8 mouse cellular contexts compared by ENCODE assay signal in genomic region chr6:136550596-136551304, GRCm38 (mm10). TPM values are rescaled to one million over a fixed set of nuclear protein-coding genes. Genes with fewer than 3 reads are reported as not detected.
DNase-seq lines count a peak whose midpoint lies in the region; TF ChIP-seq lines count a peak whose summit lies in the region.

No protein-coding gene starts in this region.

- peak overlapping the region in 1 of 2 experiments; percentile 43; a peak in 2 of 4 replicates for H3K4me3 ChIP-seq in ES-E14 (ENCODE audit: insufficient read depth in 1 of 2, low read depth in 1 of 2, low read length in 2 of 2, poor library complexity in 1 of 2, severe bottlenecking in 1 of 2)
- H3K4me3 ChIP-seq in forebrain, embryonic 10.5 days, result no peak overlapping the region
- no peak overlapping the region for H3K4me3 ChIP-seq in limb, embryonic 10.5 days
- H3K4me3 ChIP-seq in myocyte, result no peak overlapping the region

- H3K9ac ChIP-seq in ES-E14 (ENCODE audit: insufficient read depth, low read depth, low read length, poor library complexity, severe bottlenecking), result no peak overlapping the region

- H3K36me3 ChIP-seq in ES-E14 (ENCODE audit: control insufficient read depth, insufficient read depth, low read length, poor library complexity, severe bottlenecking) (no peaks in the 10 kb centered on the region), myocyte (ENCODE audit: control insufficient read depth, insufficient read depth) (no peaks in the 10 kb centered on the region)
- H3K36me3 ChIP-seq in forebrain, embryonic 10.5 days (replicated peaks), result no peaks in the 10 kb centered on the region
- H3K36me3 ChIP-seq in limb, embryonic 10.5 days, result peaks cover 3% of the 10 kb centered on the region; the same call in 1 of the 2 replicates

- no peaks in the 10 kb centered on the region for H3K9me3 ChIP-seq in ES-E14 (ENCODE audit: control insufficient read depth, insufficient read depth, low read depth, low read length)
- no peaks in the 10 kb centered on the region for H3K9me3 ChIP-seq in forebrain, embryonic 10.5 days
- no peaks in the 10 kb centered on the region for H3K9me3 ChIP-seq in limb, embryonic 10.5 days (replicated peaks)

- in situ Hi-C loops in ES-E14 (cut with MboI; ENCODE audit: low sequenced_read_pairs in 2 of 2, unreplicated experiment in 2 of 2), result loop anchor here in 1 of 2 experiments (10.0 kb wide), 1 partner anchor 126 kb away; no protein-coding TSS in a partner anchor

- WGBS in forebrain, embryonic 10.5 days, result 85% methylated on average over 7 of the region's 7 CpGs
- 85% methylated on average over 7 of the region's 7 CpGs for WGBS in limb, embryonic 10.5 days

- no peak overlapping the region for H3K27ac ChIP-seq in ES-E14 (ENCODE audit: insufficient read depth, low read depth, low read length, poor library complexity, severe bottlenecking)
- peak overlapping the region; percentile 17; the same call in 1 of the 2 replicates for H3K27ac ChIP-seq in forebrain, embryonic 10.5 days
- H3K27ac ChIP-seq in limb, embryonic 10.5 days, result peak overlapping the region; percentile 1; the same call in 1 of the 2 replicates

- H3K4me1 ChIP-seq in ES-E14 (ENCODE audit: control insufficient read depth in 2 of 2, insufficient read depth in 2 of 2, low read length in 2 of 2, poor library complexity in 1 of 2), result peaks cover 2 to 22% of the 10 kb centered on the region in 2 experiments; a peak in 3 of 4 replicates
- peaks cover 54% of the 10 kb centered on the region for H3K4me1 ChIP-seq in forebrain, embryonic 10.5 days
- H3K4me1 ChIP-seq in limb, embryonic 10.5 days, result peaks cover 6% of the 10 kb centered on the region

- intact Hi-C loops in heart, postnatal 25 days (cut with DNase I), result loop anchor here (1.0 kb wide), 1 partner anchor 31 kb away; no protein-coding TSS in a partner anchor

- H3K79me2 ChIP-seq in myocyte (ENCODE audit: control insufficient read depth, insufficient read depth), result peaks cover 91% of the 10 kb centered on the region

- DNase-seq in heart, adult 11 months, result peak; percentile 96
- no peak for DNase-seq in heart, postnatal 25 days (ENCODE audit: low spot score)
- no peak for DNase-seq in ES-E14 (ENCODE audit: low read depth, low spot score)
- DNase-seq in forebrain, embryonic 10.5 days (ENCODE audit: extremely low spot score, low spot score), result no peak
- DNase-seq in limb, embryonic 10.5 days (ENCODE audit: low spot score), result no peak
- DNase-seq in layer of hippocampus, postnatal 14 days (ENCODE audit: low spot score in 2 of 2), result no peak
- no peak for DNase-seq in layer of hippocampus, postnatal 25 days (ENCODE audit: extremely low spot score in 1 of 2, low spot score in 1 of 2)

- H3K27me3 ChIP-seq in forebrain, embryonic 10.5 days (ENCODE audit: poor library complexity, severe bottlenecking), result no peaks in the 10 kb centered on the region
- no peaks in the 10 kb centered on the region for H3K27me3 ChIP-seq in limb, embryonic 10.5 days (ENCODE audit: low read depth, poor library complexity, severe bottlenecking)
- no peaks in the 10 kb centered on the region for H3K27me3 ChIP-seq in myocyte (ENCODE audit: control insufficient read depth, insufficient read depth, insufficient read length)

- no peak overlapping the region for H3ac ChIP-seq in myocyte (ENCODE audit: control insufficient read depth, insufficient read length)

- peak overlapping the region; percentile 41 for H3K4me2 ChIP-seq in myocyte (ENCODE audit: low read depth)

- TF ChIP-seq POLR2A in myocyte (IDR thresholded peaks at IDR 0.05; ENCODE audit: insufficient read length, low read depth), result no peak

TF ChIP-seq in ES-E14, 5 proteins besides CTCF, POLR2A, EP300 and RAD21:
- no peak for TF ChIP-seq CHD2 (IDR thresholded peaks at IDR 0.05; ENCODE audit: low read depth, low read length)
- TF ChIP-seq ZNF384 (IDR thresholded peaks at IDR 0.05; ENCODE audit: low read depth, low read length), result peak; percentile 59; the same call in 1 of the 2 replicates
- no peak for TF ChIP-seq ZC3H11A (IDR thresholded peaks at IDR 0.05; ENCODE audit: borderline replicate concordance, low read depth, low read length)

TF ChIP-seq in myocyte, 11 proteins besides CTCF, POLR2A, EP300 and RAD21:
- no peak for TF ChIP-seq CEBPB (IDR thresholded peaks at IDR 0.05; ENCODE audit: insufficient read depth, poor library complexity, severe bottlenecking)
- no peak for TF ChIP-seq E2F4 (IDR thresholded peaks at IDR 0.05; ENCODE audit: insufficient read depth)
- TF ChIP-seq USF1 (IDR thresholded peaks at IDR 0.05; ENCODE audit: low read depth), result no peak
- no peak for TF ChIP-seq SRF (IDR thresholded peaks at IDR 0.05; ENCODE audit: control insufficient read depth, insufficient read length, low read depth)
- TF ChIP-seq TCF12 (IDR thresholded peaks at IDR 0.05; ENCODE audit: insufficient read depth, poor library complexity, severe bottlenecking), result no peak
- no peak for TF ChIP-seq TCF3 (IDR thresholded peaks at IDR 0.05; ENCODE audit: insufficient read length, low read depth)
- no peak for TF ChIP-seq MYOD1 (IDR thresholded peaks at IDR 0.05; ENCODE audit: control insufficient read depth in 1 of 3, insufficient read length in 2 of 3, low read depth in 2 of 3)
- no peak for TF ChIP-seq MYOG (IDR thresholded peaks at IDR 0.05; ENCODE audit: control insufficient read depth in 1 of 3, insufficient read depth in 1 of 3, insufficient read length in 2 of 3, low read depth in 2 of 3)
- TF ChIP-seq MAX (IDR thresholded peaks at IDR 0.05; ENCODE audit: low read depth), result no peak
- TF ChIP-seq REST (IDR thresholded peaks at IDR 0.05; ENCODE audit: insufficient read depth, insufficient read length), result no peak
- TF ChIP-seq POLR2AphosphoS2 (IDR thresholded peaks at IDR 0.05; ENCODE audit: insufficient read length, low read depth), result no peak

RNA-seq across cellular contexts. Expression of gene Atf7ip, which starts 44.8 kb away (rescaled TPM):
- 10 to 100 TPM; 79.8 to 92.6 TPM for total RNA-seq in heart, postnatal 25 days (2021)
- 26.8 and 35.9 TPM in 2 replicates for total RNA-seq in ES-E14 (2012; rRNA removed)
- 44.2 and 46.7 TPM in 2 replicates for polyA plus RNA-seq in forebrain, embryonic 10.5 days (2016; fragmentation: Nextera tagmentation; extraction: Ambion mirVana)
- polyA plus RNA-seq in limb, embryonic 10.5 days (2016; fragmentation: Nextera tagmentation; extraction: Ambion mirVana), result 40.0 and 49.9 TPM in 2 replicates
- 11.6 TPM for polyA plus RNA-seq in myocyte (2012; fragmentation: generic; extraction: Trizol)
- 100 to 1,000 TPM; 108 to 121 TPM for total RNA-seq in layer of hippocampus, postnatal 14 days (2021)
- total RNA-seq in layer of hippocampus, postnatal 25 days (2021), result 100 to 1,000 TPM; 105 to 131 TPM
